Mouse (Mus musculus) bone marrow macrophage, adult 2 months (primary cell): Measurements from ENCODE around the gene Csgalnact2. TPM values are rescaled to one million over a fixed set of nuclear protein-coding genes. Genes with fewer than 3 reads are reported as not detected.
A peak's percentile ranks its signal among the peaks of the same experiment; 100 is the strongest.

Experiments
- H3K27ac ChIP-seq: 2 replicates; pipeline ENCODE4 v1.5.1; 2012; ENCODE audit warnings: low read depth, low read length; ENCODE audit not compliant: insufficient read depth
- H3K4me1 ChIP-seq: 2 replicates; pipeline ENCODE4 v1.6.1; 2012; ENCODE audit warnings: low read length; ENCODE audit not compliant: control insufficient read depth, insufficient read depth
- H3K4me3 ChIP-seq: 2 replicates; pipeline ENCODE4 v1.5.1; 2012; ENCODE audit warnings: mild to moderate bottlenecking, low read length, moderate library complexity; ENCODE audit not compliant: insufficient read depth
- CTCF ChIP-seq: IDR thresholded peaks from 2 replicates; pipeline ENCODE4 v1.5.1; 2012; ENCODE audit warnings: low read depth, mild to moderate bottlenecking, low read length, moderate library complexity
- POLR2A ChIP-seq: IDR thresholded peaks from 2 replicates; pipeline ENCODE4 v1.6.1; 2012; ENCODE audit warnings: mild to moderate bottlenecking, low read depth, low read length, borderline replicate concordance
- polyA plus RNA-seq: library from polyadenylated mRNA; stranded (reverse); fragments of >200 nt; gene quantifications from 2 replicates; pipeline ENCODE4 v1.2.4, GENCODE M21; 2012; ENCODE audit not compliant: missing spikeins, insufficient read depth, insufficient read length

Csgalnact2 gene
- polyA plus RNA-seq, 1 experiment = 49.9 TPM

DNA sequence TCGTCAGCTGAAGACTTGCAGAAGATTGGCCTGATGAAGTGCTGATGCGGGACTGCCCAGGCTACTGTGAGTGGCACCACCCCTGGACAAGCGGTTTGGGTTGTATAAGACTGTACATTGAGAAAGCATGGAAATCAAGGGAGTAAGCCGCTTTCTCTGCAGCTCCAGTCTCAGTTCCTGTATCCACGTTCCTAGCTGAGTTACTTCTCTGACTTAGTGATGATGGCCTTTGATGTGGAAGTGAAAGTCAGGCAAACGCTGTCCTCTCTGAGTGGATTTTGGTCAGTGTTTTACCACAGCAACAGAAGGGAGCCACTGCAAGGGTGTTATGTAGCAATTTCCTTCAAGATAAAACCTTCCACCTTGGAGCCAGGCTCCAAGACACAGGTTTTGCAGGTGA is 2.0 kb upstream of the Csgalnact2 start:
- Histone ChIP-seq H3K4me1 (peaks cover 36% of the 10 kb centered on the region), H3K27ac (peak overlapping the region; percentile 51), H3K4me3 (0 out of 2 replicates have a peak overlapping the region, but pooled peaks have one; percentile 25)
- TF ChIP-seq POLR2A = no peak
- no peak for TF ChIP-seq CTCF

DNA sequence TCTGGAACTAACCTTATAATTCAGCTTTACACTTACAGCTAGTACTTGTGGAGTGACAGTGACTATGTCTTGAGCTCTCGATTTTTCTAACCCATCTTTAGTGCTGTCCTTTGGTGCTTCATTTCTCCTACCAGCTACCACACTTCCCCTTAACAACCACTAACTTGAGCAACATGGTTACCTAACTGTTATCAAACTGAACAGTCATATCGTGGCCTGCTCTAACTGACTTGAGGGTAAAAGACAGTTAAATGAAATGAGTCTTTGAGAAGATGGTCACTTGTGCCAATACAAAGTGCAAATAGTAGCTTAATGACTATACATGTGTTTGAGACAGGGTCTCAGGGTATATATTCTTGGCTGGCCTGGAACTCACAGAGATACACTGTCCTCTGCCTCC is 1.8 kb downstream of the Csgalnact2 start:
- Histone ChIP-seq H3K27ac (no peak overlapping the region), H3K4me1 (peaks cover 51% of the 10 kb centered on the region), H3K4me3 (no peak overlapping the region)
- TF ChIP-seq POLR2A (no peak), CTCF (no peak)

DNA sequence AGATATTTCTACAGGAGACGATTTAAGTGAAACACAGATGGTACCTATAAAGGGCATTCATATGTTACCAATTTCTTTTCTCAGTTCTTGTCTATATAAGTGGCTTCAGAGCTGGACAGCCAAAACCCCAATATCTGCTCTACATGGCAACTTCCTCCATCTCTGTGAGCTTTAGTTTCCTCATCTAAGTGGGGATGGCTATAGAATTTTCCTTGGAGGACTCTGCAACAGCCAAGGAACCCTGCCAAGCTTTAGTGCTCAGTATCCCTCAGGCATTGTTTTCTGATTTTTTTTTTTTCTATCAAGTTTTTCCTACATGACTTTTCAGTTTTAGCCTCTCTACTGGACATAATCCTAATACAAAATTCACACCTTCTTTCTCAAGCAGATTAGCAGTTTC is 4.5 kb downstream of the Csgalnact2 start:
- Histone ChIP-seq H3K27ac (peak overlapping the region; percentile 63), H3K4me3 (no peak overlapping the region), H3K4me1 (peaks cover 37% of the 10 kb centered on the region)
- TF ChIP-seq POLR2A (no peak), CTCF (no peak)

DNA sequence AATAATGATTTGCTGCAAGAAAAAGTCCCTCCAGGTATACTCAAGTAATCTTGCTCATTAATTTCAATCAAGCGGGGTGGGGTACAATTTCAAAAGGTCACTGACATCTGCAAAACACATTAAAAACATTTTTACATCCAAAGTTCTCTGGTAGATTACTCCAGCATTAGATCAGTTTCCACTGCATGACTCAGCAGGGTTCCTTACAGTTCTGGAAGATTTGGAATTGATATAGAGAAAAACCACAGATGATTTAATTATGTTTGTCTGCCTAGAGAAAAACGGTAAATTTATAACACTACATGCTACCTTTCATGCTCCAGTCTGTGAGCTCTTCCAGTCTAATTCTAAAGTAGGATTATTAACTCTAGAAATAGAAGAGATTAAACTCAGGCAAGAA is 8.9 kb downstream of the Csgalnact2 start:
- H3K4me1 ChIP-seq = peaks cover 36% of the 10 kb centered on the region
- peak overlapping the region; percentile 38 for H3K27ac ChIP-seq
- TF ChIP-seq POLR2A (no peak), CTCF (no peak)

DNA sequence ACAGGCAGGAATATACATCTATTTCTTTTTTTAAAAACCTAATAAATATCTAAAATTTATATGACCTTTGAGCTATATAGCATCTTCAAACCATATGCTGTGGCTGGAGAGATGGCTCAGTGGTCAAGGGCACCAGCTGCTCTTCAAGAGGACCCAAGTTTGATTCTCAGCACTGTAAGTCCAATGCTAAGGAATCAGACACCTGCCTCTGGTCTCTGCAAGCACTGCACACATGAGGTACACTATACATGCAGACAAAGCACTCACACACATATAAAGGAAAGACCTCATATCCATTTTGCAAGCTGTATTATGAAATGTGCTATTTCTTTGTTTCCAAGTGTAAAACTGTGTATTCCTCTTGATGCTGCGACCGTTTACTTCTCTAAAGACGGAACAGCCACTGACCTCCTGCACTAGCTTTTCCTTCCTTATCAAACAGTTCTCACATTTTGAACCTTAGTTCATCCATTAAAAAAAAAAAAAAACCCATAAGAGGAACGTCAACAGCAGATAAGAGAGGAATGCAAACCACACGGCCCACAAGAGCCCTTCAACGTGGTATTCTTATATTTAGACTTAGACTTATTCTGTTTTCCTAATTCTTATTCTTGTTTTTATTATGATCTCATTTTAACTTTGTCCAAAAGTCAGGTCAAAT is 11.0 kb downstream of the Csgalnact2 start:
- peak overlapping the region; percentile 98 for H3K27ac ChIP-seq
- TF ChIP-seq POLR2A (no peak), CTCF (no peak)
- peaks cover 28% of the 10 kb centered on the region for H3K4me1 ChIP-seq
- H3K4me3 ChIP-seq = no peak overlapping the region

More for the DNA sequence above, 8.9 kb downstream of the Csgalnact2 start:
- H3K4me3 ChIP-seq = no peak overlapping the region

GRCm38 (mm10) chr6:118127198-118127597 is 11.7 kb downstream of the Csgalnact2 start:
- Histone ChIP-seq H3K4me1 (peaks cover 31% of the 10 kb centered on the region), H3K4me3 (peak overlapping the region; percentile 48), H3K27ac (peak overlapping the region; percentile 98)
- TF ChIP-seq POLR2A (no peak), CTCF (no peak)

DNA sequence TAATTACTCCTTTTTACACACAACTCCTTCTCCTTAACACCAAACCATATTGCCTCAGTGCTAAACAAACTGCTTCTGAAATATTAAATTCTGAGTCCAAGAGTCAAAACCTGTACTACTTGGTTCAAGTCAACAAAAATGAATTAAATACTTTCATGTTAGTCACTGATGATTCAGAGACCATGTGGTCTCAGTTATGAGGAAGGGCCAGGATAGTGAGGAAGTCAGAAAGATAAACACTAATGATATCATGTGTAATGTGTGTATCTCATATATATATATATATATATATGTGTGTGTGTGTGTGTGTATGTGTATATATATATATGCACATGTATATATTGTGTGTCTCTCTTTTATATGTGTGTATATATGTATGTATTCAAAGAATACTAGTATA is 12.4 kb downstream of the Csgalnact2 start:
- H3K4me3 ChIP-seq = no peak overlapping the region
- H3K4me1 ChIP-seq = peaks cover 28% of the 10 kb centered on the region
- H3K27ac ChIP-seq = peak overlapping the region; percentile 98
- TF ChIP-seq POLR2A (no peak), CTCF (no peak)

DNA sequence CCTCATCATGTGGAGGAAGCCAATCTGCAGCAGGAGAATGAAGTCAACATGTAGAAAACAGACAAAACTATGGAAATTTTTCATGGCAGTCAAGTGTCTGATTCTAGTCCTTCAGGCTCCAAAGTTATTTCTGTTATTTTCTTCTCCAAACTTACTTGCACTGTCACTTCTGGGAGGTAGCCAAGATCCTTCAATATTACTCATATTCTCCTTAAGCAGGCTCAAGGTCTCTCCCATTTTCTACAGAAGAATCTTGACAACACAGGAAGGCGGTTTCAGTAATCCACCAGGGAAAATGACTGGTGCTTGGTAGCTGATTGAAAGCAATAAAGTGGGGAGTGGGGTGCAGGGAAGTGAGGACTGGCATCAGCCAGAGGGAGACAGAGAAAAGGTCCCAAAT is 16.2 kb downstream of the Csgalnact2 start:
- no peak overlapping the region for H3K4me3 ChIP-seq
- H3K4me1 ChIP-seq = peaks cover 15% of the 10 kb centered on the region
- H3K27ac ChIP-seq = no peak overlapping the region
- TF ChIP-seq CTCF = no peak
- TF ChIP-seq POLR2A = no peak

DNA sequence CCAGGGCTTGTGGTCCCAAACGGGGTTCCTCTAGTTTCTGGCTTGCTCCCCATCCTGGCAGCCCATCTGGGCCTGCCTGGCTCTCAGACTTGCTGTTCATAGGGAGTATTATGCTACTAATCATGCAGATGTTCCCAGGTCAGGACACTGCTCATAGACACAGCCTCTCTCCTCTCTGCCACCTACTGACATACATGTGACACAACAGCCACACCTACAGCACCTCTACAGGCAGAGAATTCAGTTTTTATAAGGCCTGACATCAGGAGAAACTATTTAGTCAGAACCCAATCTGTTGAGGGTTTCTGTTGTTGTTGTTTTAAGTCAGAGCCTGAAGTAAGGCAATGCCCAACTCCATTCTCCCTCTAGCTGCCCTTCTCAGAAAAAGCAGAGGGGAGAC is 27.1 kb downstream of the Csgalnact2 start:
- H3K4me3 ChIP-seq = no peak overlapping the region
- no peaks in the 10 kb centered on the region for H3K4me1 ChIP-seq
- TF ChIP-seq CTCF (no peak), POLR2A (no peak)
- H3K27ac ChIP-seq = no peak overlapping the region

GRCm38 (mm10) chr6:118099311-118099802 is 39.6 kb downstream of the Csgalnact2 start:
- TF ChIP-seq POLR2A = no peak
- no peak for TF ChIP-seq CTCF
- H3K27ac ChIP-seq = no peak overlapping the region
- H3K4me1 ChIP-seq = no peaks in the 10 kb centered on the region
- H3K4me3 ChIP-seq = no peak overlapping the region
